Mouse (Mus musculus) liver, embryonic 16.5 days (tissue): ENCODE measurements around the gene Etl4. TPM values are rescaled to one million over a fixed set of nuclear protein-coding genes. Genes with fewer than 3 reads are reported as not detected.

ENCODE experiments used
- ATAC-seq: fragments of 200-750 bp; cut with Nextera tagmentation; 2 replicates; pipeline ENCODE4 v1.8.0; 2017; ENCODE audit warnings: low read depth, mild to moderate bottlenecking, moderate number of reproducible peaks, moderate library complexity
- H3K27ac ChIP-seq: fragments of 300-500 bp; sonication (generic); 2 replicates; pipeline ENCODE4 v1.5.1; 2014; ENCODE audit warnings: mild to moderate bottlenecking, low read length
- H3K27me3 ChIP-seq: fragments of 300-500 bp; sonication (generic); 2 replicates; pipeline ENCODE4 v1.6.1; 2014; ENCODE audit warnings: low read depth, low read length, mixed read lengths; ENCODE audit not compliant: control insufficient read depth, insufficient read depth
- H3K36me3 ChIP-seq: fragments of 300-500 bp; sonication (generic); 2 replicates; pipeline ENCODE4 v1.6.1; 2014; ENCODE audit warnings: mild to moderate bottlenecking; ENCODE audit not compliant: control insufficient read depth, insufficient read depth
- H3K4me1 ChIP-seq: fragments of 300-500 bp; sonication (generic); 2 replicates; pipeline ENCODE4 v1.6.1; 2014; ENCODE audit warnings: low read depth, low read length, mixed read lengths; ENCODE audit not compliant: control insufficient read depth
- H3K4me2 ChIP-seq: fragments of 300-500 bp; sonication (generic); 2 replicates; pipeline ENCODE4 v1.6.1; 2014; ENCODE audit warnings: low read depth, low read length, mixed read lengths
- H3K4me3 ChIP-seq: fragments of 300-500 bp; sonication (generic); 2 replicates; pipeline ENCODE4 v1.5.1; 2014; ENCODE audit warnings: low read depth, mild to moderate bottlenecking, low read length
- H3K9ac ChIP-seq: fragments of 300-500 bp; sonication (generic); 2 replicates; pipeline ENCODE4 v1.6.1; 2014; ENCODE audit warnings: low read depth, low read length
- H3K9me3 ChIP-seq: fragments of 300-500 bp; sonication (generic); replicated peaks from 2 replicates; pipeline ENCODE4 v1.6.1; 2016; ENCODE audit warnings: low read length; ENCODE audit not compliant: control insufficient read depth
- WGBS: fragments of 180-500 bp; shearing (Covaris S2); extraction: QIAGEN DNeasy Blood & Tissue Kit; methylation state at CpG from one replicate; pipeline ENCODE4 v1.1.7; 2014; ENCODE audit not compliant: insufficient replicate concordance; 5-methylcytosine and 5-hydroxymethylcytosine counted together
- polyA plus RNA-seq: library from polyadenylated mRNA; unstranded; fragments of >200 nt; fragmentation: Nextera tagmentation; extraction: Ambion mirVana; gene quantifications from 2 replicates; pipeline ENCODE4 v1.2.1, GENCODE M21; 2015

The Etl4 gene
- polyA plus RNA-seq, 1 experiment from 2014 or later: 3.4 TPM

DNA sequence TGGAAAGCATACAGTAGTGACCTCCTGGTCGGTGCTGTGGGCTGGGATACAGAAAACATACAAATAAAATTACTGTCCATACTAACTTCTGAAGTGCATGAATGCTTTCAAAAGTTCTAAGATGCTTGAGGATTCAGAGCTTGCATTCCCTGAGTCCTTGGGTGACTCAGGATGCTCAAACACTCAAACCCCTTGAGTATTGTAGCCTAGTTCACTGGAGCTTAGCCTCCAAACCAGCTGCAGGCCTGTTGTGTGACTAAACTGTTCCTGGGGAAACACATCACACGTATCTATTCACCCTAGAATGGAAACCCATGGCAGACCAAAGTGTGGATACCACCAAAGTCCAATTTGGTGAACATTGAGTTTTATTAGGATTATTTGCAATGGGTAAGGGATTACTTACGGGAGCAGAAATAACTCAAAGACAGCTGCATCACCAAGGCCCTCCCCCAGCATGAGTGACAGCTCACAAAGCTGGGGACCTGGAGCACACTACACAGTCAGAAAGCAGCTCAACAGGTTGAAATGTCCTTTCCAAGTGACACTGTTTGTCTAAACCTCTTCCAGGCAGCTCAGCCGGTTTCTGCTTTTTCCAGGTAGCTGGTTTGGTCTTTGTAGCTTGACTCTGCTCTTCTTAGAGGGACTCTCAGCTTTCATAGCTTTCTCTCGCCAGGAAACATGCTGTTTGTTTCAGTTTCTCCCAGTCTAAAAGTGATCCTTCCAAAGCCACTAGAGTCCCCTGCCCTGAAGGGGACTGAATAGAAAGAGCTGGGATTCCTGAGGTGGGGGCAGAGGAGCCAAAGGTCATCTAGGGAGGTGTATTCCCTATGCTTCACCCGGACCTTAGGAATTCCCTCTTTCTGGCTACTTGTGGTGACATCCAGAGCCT lies 598.5 kb downstream of the Etl4 start:
- H3K4me2 ChIP-seq: no peak overlapping the region
- no peak for ATAC-seq
- no peak overlapping the region for H3K4me3 ChIP-seq
- H3K27me3 ChIP-seq: no peaks in the 10 kb centered on the region
- no peak overlapping the region for H3K27ac ChIP-seq
- H3K36me3 ChIP-seq: no peaks in the 10 kb centered on the region
- H3K9me3 ChIP-seq: no peaks in the 10 kb centered on the region
- no peak overlapping the region for H3K9ac ChIP-seq
- H3K4me1 ChIP-seq: no peaks in the 10 kb centered on the region
- 33% methylated on average over 6 of the region's 6 CpGs for whole genome bisulfite sequencing

DNA sequence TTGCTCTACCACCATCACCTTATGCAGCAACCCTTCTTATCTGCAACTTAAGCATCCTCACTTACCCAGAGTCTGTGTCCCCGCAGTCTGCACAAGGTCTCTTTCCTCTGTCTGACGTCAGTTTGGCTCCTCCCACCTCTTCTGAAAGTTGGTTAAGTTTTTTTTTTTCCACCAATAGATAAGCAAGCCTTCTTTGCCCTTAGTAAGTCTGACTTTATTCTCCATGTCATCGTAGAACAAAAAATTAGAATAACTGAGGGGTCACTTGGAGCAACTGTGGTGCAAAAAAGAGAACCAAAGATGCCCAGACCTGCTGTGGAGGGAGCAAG lies 599.1 kb downstream of the Etl4 start:
- ATAC-seq: no peak
- Histone ChIP-seq H3K4me1 (no peaks in the 10 kb centered on the region), H3K27ac (no peak overlapping the region), H3K4me2 (no peak overlapping the region), H3K36me3 (no peaks in the 10 kb centered on the region), H3K27me3 (no peaks in the 10 kb centered on the region), H3K9me3 (no peaks in the 10 kb centered on the region), H3K9ac (no peak overlapping the region), H3K4me3 (no peak overlapping the region)
- 31% methylated on average over 3 of the region's 3 CpGs for WGBS

DNA sequence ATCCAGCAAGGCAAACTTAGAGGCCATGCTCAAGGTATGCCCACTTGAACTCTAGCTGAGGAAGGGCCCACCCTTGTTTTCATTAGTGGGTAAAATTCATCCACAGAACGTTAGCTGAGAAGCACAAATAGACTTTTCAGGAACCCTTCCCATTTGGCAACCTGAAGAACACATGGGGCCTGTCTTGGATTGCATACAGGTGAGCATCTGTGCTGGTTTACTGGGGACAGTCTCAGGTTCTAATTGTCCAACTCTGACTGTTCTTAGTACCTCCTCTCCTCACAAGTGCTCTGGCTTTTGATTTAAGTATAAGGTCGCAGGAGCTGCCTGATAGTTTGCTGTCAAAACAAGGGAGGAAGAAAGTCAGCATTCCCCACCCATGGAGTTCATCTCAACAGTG lies 600.5 kb downstream of the Etl4 start:
- 42% methylated on average over 2 of the region's 2 CpGs for WGBS
- ATAC-seq: no peak
- H3K36me3 ChIP-seq: no peaks in the 10 kb centered on the region

DNA sequence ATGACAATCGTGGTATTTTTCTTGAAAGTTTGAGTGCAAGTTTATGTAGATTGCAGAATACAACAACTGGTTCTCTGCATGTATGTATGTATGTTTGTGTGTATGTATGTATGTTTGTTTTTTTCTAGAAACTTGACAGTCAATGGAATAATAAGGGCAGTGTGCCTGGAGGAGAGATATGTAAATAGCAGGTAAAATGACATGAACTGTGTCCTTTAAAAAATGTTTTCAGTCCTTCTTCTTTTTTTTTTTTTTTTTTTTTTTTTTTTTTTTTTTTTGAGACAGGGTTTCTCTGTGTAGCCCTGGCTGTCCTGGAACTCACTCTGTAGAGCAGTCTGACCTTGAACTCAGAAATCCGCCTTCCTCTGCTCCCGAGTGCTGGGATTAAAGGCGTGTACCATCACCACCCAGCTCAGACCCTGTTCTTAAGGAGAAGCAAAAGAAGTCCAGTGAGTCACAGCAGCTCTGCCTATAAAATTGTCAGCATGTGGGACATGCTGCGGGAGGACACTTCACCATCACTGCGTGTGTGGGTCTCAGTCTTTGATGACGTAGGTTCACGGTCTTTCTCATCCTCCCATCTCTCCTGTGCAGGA lies 606.8 kb downstream of the Etl4 start:
- H3K27ac ChIP-seq: no peak overlapping the region
- no peak overlapping the region for H3K4me3 ChIP-seq
- 66% methylated on average over 8 of the region's 8 CpGs for WGBS
- H3K9ac ChIP-seq: no peak overlapping the region
- no peaks in the 10 kb centered on the region for H3K27me3 ChIP-seq
- no peak overlapping the region for H3K4me2 ChIP-seq
- H3K4me1 ChIP-seq: no peaks in the 10 kb centered on the region; the same call in 1 of the 2 replicates
- no peak for ATAC-seq
- H3K9me3 ChIP-seq: no peaks in the 10 kb centered on the region
- no peaks in the 10 kb centered on the region for H3K36me3 ChIP-seq

More for the DNA sequence above, 600.5 kb downstream of the Etl4 start:
- Histone ChIP-seq H3K27me3 (no peaks in the 10 kb centered on the region), H3K4me3 (no peak overlapping the region), H3K9ac (no peak overlapping the region), H3K9me3 (no peaks in the 10 kb centered on the region), H3K27ac (no peak overlapping the region), H3K4me1 (no peaks in the 10 kb centered on the region), H3K4me2 (no peak overlapping the region)

DNA sequence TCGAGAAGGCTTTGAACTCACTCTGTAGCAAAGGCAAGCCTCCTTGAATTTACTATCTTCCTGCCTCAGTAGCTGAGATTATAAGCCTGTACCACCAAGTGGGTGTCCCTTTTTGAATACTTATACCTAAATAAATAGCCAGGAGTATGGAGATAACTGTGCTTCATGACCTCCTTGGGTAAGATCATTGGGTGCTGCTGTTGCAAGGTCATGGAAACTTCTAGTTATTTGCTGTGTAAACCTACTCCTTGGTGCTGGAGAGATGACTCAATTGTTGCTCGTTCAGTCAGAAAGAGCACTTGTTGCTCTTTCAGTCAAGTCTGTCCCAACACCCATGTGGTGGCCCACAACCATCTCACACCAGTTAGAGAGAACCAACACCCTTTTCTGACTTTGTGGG lies 608.3 kb downstream of the Etl4 start:
- H3K9me3 ChIP-seq: no peaks in the 10 kb centered on the region
- H3K36me3 ChIP-seq: no peaks in the 10 kb centered on the region
- ATAC-seq: no peak
- H3K27me3 ChIP-seq: no peaks in the 10 kb centered on the region
- WGBS: 54% methylated on average over 2 of the region's 2 CpGs
- H3K4me2 ChIP-seq: no peak overlapping the region
- H3K4me3 ChIP-seq: no peak overlapping the region
- no peak overlapping the region for H3K27ac ChIP-seq
- no peaks in the 10 kb centered on the region; the same call in 1 of the 2 replicates for H3K4me1 ChIP-seq
- H3K9ac ChIP-seq: no peak overlapping the region

DNA sequence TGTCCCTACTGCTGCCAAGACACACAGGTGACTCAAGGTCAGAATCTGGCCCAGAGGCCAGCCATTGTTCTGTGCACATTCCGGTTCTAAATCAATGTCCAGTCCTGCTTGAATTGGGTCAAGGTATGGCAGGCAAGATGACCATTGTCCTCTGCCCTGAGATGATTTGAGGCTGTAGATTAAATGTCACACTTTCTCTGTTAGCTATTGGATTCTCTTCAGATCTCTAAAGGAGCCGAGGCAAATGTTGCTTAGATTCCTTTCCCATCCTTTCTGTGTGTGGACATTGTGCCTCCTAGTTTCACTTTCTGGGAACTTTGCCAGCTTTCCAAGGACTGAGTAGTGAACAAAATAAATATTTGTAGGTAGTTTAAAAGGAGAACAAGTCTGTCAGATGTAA lies 608.9 kb downstream of the Etl4 start:
- no peak for ATAC-seq
- no peak overlapping the region for H3K27ac ChIP-seq
- no peaks in the 10 kb centered on the region; the same call in 1 of the 2 replicates for H3K4me1 ChIP-seq
- 36% methylated on average over 2 of the region's 2 CpGs for WGBS
- no peak overlapping the region for H3K4me3 ChIP-seq
- no peaks in the 10 kb centered on the region for H3K36me3 ChIP-seq
- no peaks in the 10 kb centered on the region for H3K27me3 ChIP-seq
- no peak overlapping the region; the same call in 1 of the 2 replicates for H3K4me2 ChIP-seq
- no peaks in the 10 kb centered on the region for H3K9me3 ChIP-seq
- H3K9ac ChIP-seq: no peak overlapping the region

DNA sequence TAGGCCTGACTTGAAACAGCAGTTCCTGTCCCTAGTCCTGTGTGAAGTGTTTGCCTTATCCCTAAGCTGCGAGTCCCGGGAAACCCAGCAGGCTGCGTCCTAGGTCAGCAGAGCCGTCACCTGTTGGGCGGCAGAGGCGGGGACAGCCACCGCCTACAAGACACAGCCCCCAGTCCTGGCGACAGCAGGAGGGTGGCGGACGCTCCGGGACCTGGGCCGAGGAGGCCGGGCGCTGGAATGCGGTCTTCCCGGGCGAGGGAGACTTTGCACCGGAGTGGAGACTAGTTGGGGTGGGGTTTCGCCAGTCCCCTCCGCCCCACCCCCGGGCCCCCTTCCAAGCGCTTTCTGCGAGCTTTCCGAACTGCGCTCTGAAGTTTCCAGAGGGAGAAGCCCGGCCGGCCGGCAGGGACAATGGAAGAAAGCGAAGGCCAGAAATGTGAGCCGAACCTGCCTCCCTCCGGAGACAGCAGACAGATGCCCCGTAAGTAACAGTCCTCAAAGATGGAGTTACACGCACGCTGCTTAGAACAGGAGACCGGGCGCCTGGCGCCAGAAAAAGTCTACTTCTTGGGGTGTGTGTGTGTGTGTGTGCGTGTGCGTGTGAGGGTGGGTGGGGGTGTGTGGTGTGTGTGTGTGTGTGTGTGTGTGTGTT lies 610.0 kb downstream of the Etl4 start:
- H3K4me2 ChIP-seq: peak overlapping the region; percentile 46
- H3K4me1 ChIP-seq: no peaks in the 10 kb centered on the region; the same call in 1 of the 2 replicates
- H3K36me3 ChIP-seq: no peaks in the 10 kb centered on the region
- peak overlapping the region; percentile 49 for H3K4me3 ChIP-seq
- peak; percentile 91 for ATAC-seq
- no peaks in the 10 kb centered on the region for H3K9me3 ChIP-seq
- WGBS: 2% methylated on average over 39 of the region's 39 CpGs
- no peaks in the 10 kb centered on the region for H3K27me3 ChIP-seq
- H3K9ac ChIP-seq: no peak overlapping the region
- H3K27ac ChIP-seq: peak overlapping the region; percentile 42

DNA sequence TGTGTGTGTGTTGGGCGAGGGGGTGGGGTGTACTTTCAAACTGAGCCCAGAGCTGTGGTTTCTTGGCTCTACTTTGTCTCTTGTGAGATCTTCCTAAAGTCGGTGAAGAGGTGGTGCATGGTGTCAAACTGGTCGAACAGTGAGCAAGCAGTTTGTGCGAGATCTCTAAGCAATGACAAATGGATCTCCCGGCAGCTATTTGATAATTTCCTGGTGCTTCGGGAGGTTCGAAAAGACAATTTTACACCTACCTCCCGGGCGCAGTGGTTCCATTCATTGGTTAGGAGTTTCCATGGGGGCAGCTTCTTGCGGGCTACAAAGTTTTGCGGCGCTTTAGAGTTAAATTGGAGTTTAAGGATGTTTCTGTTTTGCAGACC lies 610.5 kb downstream of the Etl4 start:
- under 1% methylated on average over 12 of the region's 12 CpGs for WGBS
- H3K4me2 ChIP-seq: peak overlapping the region; percentile 46
- H3K27ac ChIP-seq: no peak overlapping the region
- no peaks in the 10 kb centered on the region for H3K36me3 ChIP-seq
- no peak overlapping the region; the same call in 1 of the 2 replicates for H3K9ac ChIP-seq
- ATAC-seq: peak; percentile 9; the same call in 1 of the 2 replicates
- H3K9me3 ChIP-seq: no peaks in the 10 kb centered on the region
- H3K4me1 ChIP-seq: no peaks in the 10 kb centered on the region; the same call in 1 of the 2 replicates
- no peaks in the 10 kb centered on the region for H3K27me3 ChIP-seq
- H3K4me3 ChIP-seq: peak overlapping the region; percentile 49
